Mouse (Mus musculus) limb, embryonic 14.5 days (tissue): ENCODE results near the gene Gm13288. TPM values are rescaled to one million over a fixed set of nuclear protein-coding genes. Genes with fewer than 3 reads are reported as not detected.
"Not testable (repeated sequence)": the region's sequence is repeated elsewhere in the genome, so short reads cannot be mapped to it uniquely, and the experiment has no call there.

Experiments
- ATAC-seq: fragments of 200-750 bp; cut with Nextera tagmentation; 2 replicates; pipeline ENCODE4 v1.8.0; 2017; ENCODE audit warnings: low read depth, moderate number of reproducible peaks, moderate TSS enrichment; ENCODE audit not compliant: low FRiP score
- DNase-seq: peaks from one replicate; pipeline ENCODE4 v3.0.0-alpha.2; 2015; ENCODE audit warnings: low spot score
- H3K27ac ChIP-seq: fragments of 300-500 bp; sonication (generic); replicated peaks from 2 replicates; pipeline ENCODE4 v1.5.1; 2014; ENCODE audit warnings: low read depth, mild to moderate bottlenecking, low read length, moderate library complexity, mixed read lengths
- H3K27me3 ChIP-seq: fragments of 300-500 bp; sonication (generic); 2 replicates; pipeline ENCODE4 v1.6.1; 2014; ENCODE audit warnings: low read length, mixed read lengths; ENCODE audit not compliant: control insufficient read depth, insufficient read depth
- H3K36me3 ChIP-seq: fragments of 300-500 bp; sonication (generic); 2 replicates; pipeline ENCODE4 v1.6.1; 2014; ENCODE audit warnings: mild to moderate bottlenecking, low read length, moderate library complexity, mixed read lengths; ENCODE audit not compliant: control insufficient read depth, insufficient read depth
- H3K4me1 ChIP-seq: fragments of 300-500 bp; sonication (generic); 2 replicates; pipeline ENCODE4 v1.6.1; 2014; ENCODE audit warnings: antibody characterized with exemption, low read length, mixed read lengths; ENCODE audit not compliant: control insufficient read depth, insufficient read depth
- H3K4me2 ChIP-seq: fragments of 300-500 bp; sonication (generic); replicated peaks from 2 replicates; pipeline ENCODE4 v1.6.1; 2014; ENCODE audit warnings: low read depth, mild to moderate bottlenecking, low read length, moderate library complexity; ENCODE audit not compliant: severe bottlenecking
- H3K4me3 ChIP-seq: fragments of 300-500 bp; sonication (generic); replicated peaks from 2 replicates; pipeline ENCODE4 v1.5.1; 2014; ENCODE audit warnings: low read length
- H3K9ac ChIP-seq: fragments of 300-500 bp; sonication (generic); 2 replicates; pipeline ENCODE4 v1.6.1; 2014; ENCODE audit warnings: mild to moderate bottlenecking, low read depth, low read length, moderate library complexity; ENCODE audit not compliant: severe bottlenecking
- H3K9me3 ChIP-seq: fragments of 300-500 bp; sonication (generic); 2 replicates; pipeline ENCODE4 v1.6.1; 2016; ENCODE audit warnings: low read length; ENCODE audit not compliant: control insufficient read depth
- POLR2A ChIP-seq: fragments of 200-500 bp; IDR thresholded peaks from 2 replicates; pipeline ENCODE4 v1.8.0; 2012; ENCODE audit warnings: inconsistent platforms, mild to moderate bottlenecking, moderate library complexity, borderline replicate concordance; ENCODE audit not compliant: insufficient read depth, insufficient read length; ENCODE audit errors: extremely low read depth
- WGBS: fragments of 180-500 bp; shearing (Covaris S2); extraction: QIAGEN DNeasy Blood & Tissue Kit; methylation state at CpG from one replicate; pipeline ENCODE4 v1.1.7; 2014; 5-methylcytosine and 5-hydroxymethylcytosine counted together
- polyA plus RNA-seq, 2 experiments: library from polyadenylated mRNA; depleted of rRNA in 1 of 2; stranded (reverse) in 1 of 2; unstranded in 1 of 2; fragments of >200 nt; fragmentation: Nextera tagmentation in 1 of 2; extraction: Ambion mirVana in 1 of 2; gene quantifications; 2 replicates each; pipeline versions ENCODE4 v1.2.1 to v1.2.3; 2012 to 2014

Gm13288 gene
- polyA plus RNA-seq, 2 experiments, result 0.04 TPM; not detected in 1

- H3K27me3 ChIP-seq, H3K27ac ChIP-seq, DNase-seq, H3K4me3 ChIP-seq, H3K4me2 ChIP-seq, ATAC-seq, H3K4me1 ChIP-seq, H3K36me3 ChIP-seq, H3K9ac ChIP-seq, H3K9me3 ChIP-seq: not testable (repeated sequence)
- no CpG with 5 or more reads among the region's 29 CpGs for WGBS
Observed at GRCm38 (mm10) chr4:88802954-88803353, 2.4 kb upstream of the Gm13288 start, which contains the start of gene Gm13287. Gm13287 (plus strand) TSS chr4:88803254.

GRCm38 (mm10) chr4:88805761-88806160, 430 bp downstream of the Gm13288 start:
- H3K4me1 ChIP-seq, ATAC-seq, H3K27me3 ChIP-seq, H3K36me3 ChIP-seq, H3K27ac ChIP-seq, H3K4me2 ChIP-seq, H3K9me3 ChIP-seq, H3K9ac ChIP-seq, DNase-seq: not testable (repeated sequence)
- 0 out of 2 replicates have a peak overlapping the region, but pooled peaks have one; percentile 15 for H3K4me3 ChIP-seq
- 0% methylated on average over 11 of the region's 34 CpGs for WGBS

- H3K36me3 ChIP-seq, result no peaks in the 10 kb centered on the region
- no peaks in the 10 kb centered on the region for H3K27me3 ChIP-seq
- H3K4me1 ChIP-seq, result no peaks in the 10 kb centered on the region
- H3K27ac ChIP-seq, result no peak within 1 kb of the TSS
- H3K9ac ChIP-seq, result no peak within 1 kb of the TSS
- 59% methylated on average over 3 of the region's 3 CpGs for WGBS
- DNase-seq (no peak), ATAC-seq (no peak)
- TF ChIP-seq POLR2A, result no peak
- no peak within 1 kb of the TSS for H3K4me3 ChIP-seq
- H3K9me3 ChIP-seq, result no peaks in the 10 kb centered on the region
- no peak within 1 kb of the TSS for H3K4me2 ChIP-seq
Observed at GRCm38 (mm10) chr4:88815928-88816327, 10.6 kb downstream of the Gm13288 start, which contains the start of gene Ifna7. Ifna7 (plus strand) TSS chr4:88816228.

GRCm38 (mm10) chr4:88819659-88820058, 14.3 kb downstream of the Gm13288 start, which contains the start of gene Ifna11:
Ifna11 (plus strand) TSS chr4:88819959.
- no peak for DNase-seq
- Histone ChIP-seq H3K36me3 (no peaks in the 10 kb centered on the region), H3K27me3 (no peaks in the 10 kb centered on the region), H3K9ac (no peak within 1 kb of the TSS), H3K4me2 (no peak within 1 kb of the TSS), H3K9me3 (no peaks in the 10 kb centered on the region), H3K27ac (no peak within 1 kb of the TSS), H3K4me1 (no peaks in the 10 kb centered on the region), H3K4me3 (no peak within 1 kb of the TSS)
- ATAC-seq, result no peak
- WGBS, result 75% methylated on average over 1 of the region's 1 CpGs
- no peak for TF ChIP-seq POLR2A

GRCm38 (mm10) chr4:88822995-88823394, 17.7 kb downstream of the Gm13288 start:
- no peak overlapping the region for H3K9ac ChIP-seq
- peak; percentile 11 for DNase-seq
- H3K9me3 ChIP-seq, result no peaks in the 10 kb centered on the region
- no peak overlapping the region for H3K4me3 ChIP-seq
- H3K4me2 ChIP-seq, result no peak overlapping the region
- no peak for ATAC-seq
- no peak overlapping the region for H3K27ac ChIP-seq
- TF ChIP-seq POLR2A, result no peak
- H3K27me3 ChIP-seq, result no peaks in the 10 kb centered on the region
- 23% methylated on average over 4 of the region's 4 CpGs for WGBS
- H3K4me1 ChIP-seq, result no peaks in the 10 kb centered on the region
- H3K36me3 ChIP-seq, result no peaks in the 10 kb centered on the region

GRCm38 (mm10) chr4:88827116-88827515, 21.8 kb downstream of the Gm13288 start, which contains the start of gene Ifna6:
Ifna6 (plus strand) TSS chr4:88827416.
- H3K27ac ChIP-seq, H3K9ac ChIP-seq, H3K4me1 ChIP-seq, DNase-seq, H3K27me3 ChIP-seq, H3K4me3 ChIP-seq, H3K9me3 ChIP-seq, H3K4me2 ChIP-seq, H3K36me3 ChIP-seq, ATAC-seq: not testable (repeated sequence)
